Mouse (Mus musculus) monocyte, adult 2 months (primary cell): ENCODE data around the gene Hist2h4.
"Not testable (repeated sequence)": the region's sequence is repeated elsewhere in the genome, so short reads cannot be mapped to it uniquely, and the experiment has no call there.

Experiments used
- DNase-seq, 2 experiments: peaks; one replicate each; pipeline ENCODE4 v3.0.0; 2022; ENCODE audit warnings: low spot score in 2 of 2, low read depth in 1 of 2

The Hist2h4 gene

DNA sequence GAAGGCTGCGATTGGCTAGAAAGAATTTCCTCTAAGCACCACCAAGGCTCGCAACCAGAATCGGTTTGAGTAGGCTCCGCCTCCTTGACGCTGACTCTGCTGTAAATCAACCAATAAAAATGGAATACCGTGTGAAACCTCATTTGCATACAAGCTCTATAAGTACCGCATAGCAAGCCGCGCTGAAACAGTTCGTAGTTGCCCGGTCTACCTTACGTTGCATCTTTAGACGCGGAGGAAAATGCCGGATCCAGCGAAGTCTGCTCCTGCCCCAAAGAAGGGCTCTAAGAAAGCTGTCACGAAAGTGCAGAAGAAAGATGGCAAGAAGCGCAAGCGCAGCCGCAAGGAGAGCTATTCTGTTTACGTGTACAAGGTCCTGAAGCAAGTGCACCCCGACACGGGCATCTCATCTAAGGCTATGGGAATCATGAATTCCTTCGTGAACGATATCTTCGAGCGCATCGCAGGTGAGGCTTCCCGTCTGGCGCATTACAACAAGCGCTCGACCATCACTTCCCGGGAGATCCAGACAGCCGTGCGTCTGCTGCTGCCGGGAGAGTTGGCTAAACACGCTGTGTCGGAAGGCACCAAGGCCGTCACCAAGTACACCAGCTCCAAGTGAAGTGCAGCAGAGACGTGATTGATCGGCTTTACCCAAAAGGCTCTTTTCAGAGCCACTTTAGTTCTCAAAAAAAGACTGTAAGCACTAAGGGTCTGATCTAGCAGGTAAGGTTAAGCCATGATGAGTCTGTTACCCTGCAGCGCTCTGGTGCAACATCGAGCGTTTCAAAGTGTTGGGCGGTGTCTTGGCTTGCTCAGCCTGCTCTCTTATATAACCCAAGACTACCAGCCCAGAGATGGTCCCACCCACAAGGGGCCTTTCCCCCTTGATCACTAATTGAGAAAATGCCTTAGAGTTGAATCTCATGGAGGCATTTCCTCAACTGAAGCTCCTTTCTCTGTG is 6.7 kb upstream of the Hist2h4 start, which contains the start of gene Hist2h2bb:
TSS of gene Hist2h2bb (plus strand) at position 242 of the 964 bp plus-strand sequence.
- peak; percentile 77 to 84 for DNase-seq

DNA sequence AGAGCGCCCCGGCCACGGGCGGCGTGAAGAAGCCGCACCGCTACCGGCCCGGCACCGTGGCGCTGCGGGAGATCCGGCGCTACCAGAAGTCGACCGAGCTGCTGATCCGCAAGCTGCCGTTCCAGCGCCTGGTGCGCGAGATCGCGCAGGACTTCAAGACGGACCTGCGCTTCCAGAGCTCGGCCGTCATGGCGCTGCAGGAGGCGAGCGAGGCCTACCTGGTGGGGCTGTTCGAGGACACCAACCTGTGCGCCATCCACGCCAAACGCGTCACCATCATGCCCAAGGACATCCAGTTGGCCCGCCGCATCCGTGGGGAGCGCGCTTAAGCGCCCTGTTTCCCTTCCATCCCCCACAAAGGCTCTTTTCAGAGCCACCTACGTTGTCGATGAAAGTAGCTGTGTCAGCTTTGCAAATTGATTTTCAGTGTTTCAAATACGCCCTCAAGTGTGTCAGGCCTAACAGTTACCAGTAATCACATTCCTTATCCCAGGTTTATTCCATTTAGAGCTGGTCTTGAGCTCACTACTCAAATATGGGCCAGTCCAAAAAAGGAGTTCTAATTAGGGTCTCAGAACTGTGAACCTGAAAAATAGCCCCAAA is 5.8 kb upstream of the Hist2h4 start:
- not testable (repeated sequence) for DNase-seq

DNA sequence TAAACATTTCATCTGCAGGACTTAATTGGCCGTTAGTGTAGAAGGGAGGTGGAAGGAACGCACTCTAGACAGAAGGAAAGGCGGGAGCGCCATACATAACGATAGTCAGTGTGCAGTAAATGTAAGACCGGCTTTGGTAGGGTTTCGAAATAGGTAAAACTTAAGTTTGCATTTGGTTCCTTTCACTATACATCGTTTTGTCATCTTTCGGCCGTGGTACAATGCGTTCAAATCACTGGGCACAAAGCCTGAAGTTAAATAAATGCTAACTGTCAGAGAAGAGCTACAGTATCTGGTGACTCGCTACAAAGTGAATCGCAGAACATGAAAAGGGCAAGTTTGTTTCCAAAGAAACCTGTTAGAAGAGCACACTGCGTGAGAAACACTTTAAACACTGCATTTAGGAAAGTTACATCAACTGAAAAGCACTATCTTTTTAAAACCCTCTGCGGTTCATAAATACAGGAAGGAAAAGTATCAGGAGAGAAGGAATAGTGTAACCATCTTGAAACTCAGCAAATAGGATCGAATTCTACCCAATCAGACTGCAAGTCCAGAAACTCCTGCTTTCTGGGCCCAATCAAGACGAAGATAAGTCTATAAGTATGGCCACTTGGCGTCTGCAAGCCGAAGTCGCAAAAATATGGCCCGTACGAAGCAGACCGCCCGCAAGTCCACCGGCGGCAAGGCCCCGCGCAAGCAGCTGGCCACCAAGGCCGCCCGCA is 5.1 kb upstream of the Hist2h4 start, which contains the start of gene Hist2h3b:
TSS of gene Hist2h3b (plus strand) at position 604 of the 725 bp plus-strand sequence.
- DNase-seq = peak in 1 of 2 experiments; percentile 59

DNA sequence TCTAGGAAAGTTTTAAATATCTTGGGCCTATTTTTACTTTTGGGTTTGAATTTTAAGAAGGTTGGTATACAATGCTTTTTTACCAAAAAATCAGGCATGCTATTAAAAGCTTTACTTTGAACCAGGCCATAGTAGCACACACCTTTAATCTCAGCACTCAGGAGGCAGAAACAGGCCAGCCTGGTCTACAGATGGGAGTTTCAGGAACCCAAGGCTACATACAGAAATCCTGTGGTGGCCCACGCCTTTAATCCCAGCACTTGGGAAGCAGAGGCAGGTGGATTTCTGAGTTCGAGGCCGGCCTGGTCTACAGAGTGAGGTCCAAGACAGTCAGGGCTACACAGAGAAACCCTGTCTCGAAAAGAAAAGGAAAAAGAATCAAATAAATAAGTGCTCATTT is 4.4 kb upstream of the Hist2h4 start:
- no peak for DNase-seq

DNA sequence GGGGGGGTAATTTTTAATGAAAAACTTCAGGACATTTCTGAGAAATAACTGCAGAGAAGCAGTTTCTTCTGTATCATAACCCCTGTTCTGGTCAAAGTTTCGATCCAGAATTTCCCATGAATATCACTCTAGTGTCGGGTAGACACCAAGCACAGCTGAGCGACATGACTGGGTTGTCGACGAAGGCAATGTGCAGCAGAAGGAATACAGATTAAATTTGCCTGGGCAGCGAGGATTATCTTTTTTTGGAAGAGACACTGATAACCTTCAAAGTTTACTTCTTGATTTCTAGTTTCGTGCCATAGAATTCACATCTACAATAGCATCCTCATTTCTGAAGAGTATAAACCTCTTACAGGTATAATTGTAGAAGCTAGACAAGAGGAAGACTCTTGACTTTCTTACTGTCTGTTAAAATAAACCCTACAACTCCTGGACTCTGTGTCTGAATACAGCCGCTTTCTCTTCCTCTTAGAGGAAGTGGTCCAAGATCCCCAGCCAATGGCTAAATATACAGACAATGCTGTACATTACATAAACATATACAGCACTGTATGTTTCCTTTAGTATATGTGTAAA is 3.1 kb upstream of the Hist2h4 start:
- DNase-seq = no peak

DNA sequence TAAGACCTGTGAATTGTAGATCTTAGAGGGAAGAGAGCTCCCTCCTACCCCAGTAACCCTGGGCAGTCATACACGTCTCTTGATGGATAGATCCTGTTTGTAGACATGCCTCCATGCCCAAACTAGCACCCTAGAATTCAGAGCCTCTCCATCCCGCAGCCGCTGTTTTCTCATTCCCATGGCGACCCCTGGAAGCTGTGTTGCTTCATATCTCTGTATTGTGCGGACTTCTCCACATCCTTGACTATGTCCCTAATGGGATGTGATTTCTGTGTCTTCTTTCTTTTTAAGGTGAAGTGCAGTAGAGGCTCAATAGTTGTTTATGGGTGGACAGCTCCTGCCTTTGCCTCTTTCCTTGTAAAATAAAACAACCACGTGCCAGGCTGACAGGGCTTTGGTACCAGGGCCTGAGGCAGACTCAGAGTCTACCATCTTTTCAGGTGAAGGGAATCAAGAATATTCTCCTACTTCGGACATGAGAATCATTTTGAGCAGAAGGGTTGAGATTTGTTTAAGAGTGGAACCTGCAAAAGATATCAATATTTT is 1.4 kb upstream of the Hist2h4 start:
- DNase-seq = no peak

DNA sequence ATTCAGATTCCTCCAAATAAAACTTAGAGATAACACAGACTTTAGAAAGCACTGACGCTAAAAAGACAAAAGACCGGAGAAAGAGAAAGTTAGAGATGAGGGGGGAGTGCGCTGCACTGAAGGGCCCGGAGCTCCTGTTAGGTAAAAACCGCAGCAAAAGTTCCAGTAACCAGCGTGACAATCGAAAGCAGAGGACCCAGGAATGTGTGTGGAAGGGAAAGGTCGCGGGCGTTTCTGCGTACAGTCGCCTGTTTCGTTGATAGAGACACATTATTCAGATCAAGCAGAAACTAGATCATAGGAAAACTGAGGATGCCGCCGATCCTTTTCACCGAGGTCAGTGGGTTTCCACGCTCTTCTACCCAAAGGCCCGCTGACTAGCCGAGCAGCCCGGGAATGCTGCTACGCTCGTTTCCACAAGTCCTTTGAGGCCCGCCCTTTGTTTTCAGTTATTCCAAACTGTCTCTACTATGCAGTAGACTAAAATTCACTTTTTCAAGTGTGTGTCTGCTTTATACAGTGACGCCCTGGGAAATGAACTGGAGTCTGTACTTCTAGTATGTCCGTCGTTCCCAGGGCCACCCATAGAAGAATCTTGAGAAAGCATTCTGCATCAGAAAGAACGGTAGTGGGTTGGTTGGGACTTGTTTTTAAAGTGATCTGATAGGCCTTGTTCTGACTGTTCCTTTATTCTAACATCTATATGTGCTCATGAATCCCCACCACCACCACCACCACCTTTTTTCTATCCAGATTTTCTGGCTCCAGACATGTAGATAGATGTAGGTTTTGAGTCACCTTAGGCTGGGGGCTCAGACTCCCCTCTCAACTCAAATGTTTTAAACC is 670 bp upstream of the Hist2h4 start:
- DNase-seq = peak in 1 of 2 experiments; percentile 22

DNA sequence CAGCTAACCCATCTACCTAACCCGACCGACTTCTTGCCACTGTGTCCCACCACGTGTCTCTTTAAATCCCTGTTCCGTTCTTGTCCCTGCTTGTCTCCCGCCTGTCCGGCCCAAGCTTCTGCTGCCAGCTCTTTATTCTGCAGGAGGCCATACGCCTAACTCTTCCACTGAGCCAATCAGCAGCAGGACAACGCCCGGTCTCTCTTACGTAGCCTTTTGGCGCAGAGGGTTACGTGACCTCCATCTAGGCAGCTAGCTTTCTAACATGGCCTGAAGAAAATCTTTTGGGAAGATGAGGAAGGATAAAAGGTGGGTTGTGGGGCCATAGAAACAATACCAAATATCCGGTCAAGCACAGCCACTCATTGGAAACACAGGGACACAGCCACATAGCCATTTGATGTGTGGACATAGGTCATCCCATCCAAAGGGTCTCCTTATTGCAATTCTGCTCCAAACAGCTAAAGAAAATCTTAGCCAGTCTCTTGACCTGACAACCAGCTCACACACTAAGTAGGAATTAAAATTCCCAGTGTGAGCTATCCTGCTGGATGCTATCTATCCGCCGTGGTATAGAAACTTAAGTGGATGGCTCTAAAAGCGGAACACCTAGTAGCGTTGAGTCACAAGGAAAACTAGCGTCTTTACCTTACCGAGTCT is 765 bp downstream of the Hist2h4 start:
- DNase-seq = peak in 1 of 2 experiments; percentile 69

DNA sequence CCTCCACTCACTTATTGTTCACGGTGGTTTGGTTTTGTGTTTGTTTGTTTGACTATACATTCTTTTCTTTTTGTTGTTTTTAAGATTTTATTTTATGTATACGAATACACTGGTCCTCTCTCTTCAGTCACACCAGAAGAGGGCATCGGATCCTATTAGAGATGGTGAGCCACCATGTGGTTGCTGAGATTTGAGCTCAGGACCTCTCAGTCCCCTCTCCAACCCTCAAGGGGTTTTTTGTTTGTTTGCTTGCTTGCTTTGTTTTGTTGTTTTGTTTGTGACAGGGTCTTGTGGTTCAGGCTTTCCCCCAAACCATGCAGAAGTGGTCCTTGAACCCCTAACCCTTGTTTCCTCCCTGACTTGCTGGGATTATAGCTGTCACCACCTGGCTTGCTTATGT is 1.5 kb downstream of the Hist2h4 start:
- no peak for DNase-seq

DNA sequence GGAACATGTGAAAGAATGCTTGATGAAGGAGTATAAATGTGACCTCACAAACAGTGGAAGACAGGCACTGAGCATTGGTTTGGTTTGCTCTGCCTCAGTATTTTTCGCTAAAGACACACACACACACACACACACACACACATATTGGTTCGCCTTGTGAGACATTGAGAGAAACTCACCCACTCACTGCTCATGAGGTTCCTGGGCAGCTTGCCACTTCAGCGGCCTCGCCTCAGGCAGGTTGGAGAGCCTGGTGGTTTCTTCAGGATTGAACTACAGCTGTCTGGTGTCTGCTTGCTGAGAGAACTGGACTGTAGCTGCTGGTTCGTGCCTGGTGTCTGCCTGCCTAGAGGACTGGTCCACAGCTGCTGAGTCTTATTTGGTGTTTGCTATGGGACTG is 2.9 kb downstream of the Hist2h4 start:
- DNase-seq = no peak

DNA sequence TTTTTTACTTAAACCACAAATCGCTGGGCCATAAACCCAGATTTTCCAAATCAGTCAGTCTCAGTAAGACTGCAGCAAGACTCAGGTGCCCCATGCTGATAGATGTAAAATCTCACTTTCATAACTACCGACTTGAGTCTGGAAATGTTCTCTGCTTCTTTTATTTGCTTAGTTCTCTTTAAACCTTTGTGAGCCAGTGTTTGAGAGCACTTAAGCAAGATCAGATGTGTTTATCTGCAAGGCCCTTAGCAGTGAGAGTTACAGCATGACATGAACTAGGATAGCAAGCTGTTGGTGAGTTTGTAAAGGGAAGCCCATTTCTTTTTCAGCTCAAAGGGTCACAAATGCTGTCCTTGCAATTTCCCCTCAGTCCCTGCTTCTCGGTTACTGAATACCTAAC is 5.9 kb downstream of the Hist2h4 start:
- DNase-seq = no peak

DNA sequence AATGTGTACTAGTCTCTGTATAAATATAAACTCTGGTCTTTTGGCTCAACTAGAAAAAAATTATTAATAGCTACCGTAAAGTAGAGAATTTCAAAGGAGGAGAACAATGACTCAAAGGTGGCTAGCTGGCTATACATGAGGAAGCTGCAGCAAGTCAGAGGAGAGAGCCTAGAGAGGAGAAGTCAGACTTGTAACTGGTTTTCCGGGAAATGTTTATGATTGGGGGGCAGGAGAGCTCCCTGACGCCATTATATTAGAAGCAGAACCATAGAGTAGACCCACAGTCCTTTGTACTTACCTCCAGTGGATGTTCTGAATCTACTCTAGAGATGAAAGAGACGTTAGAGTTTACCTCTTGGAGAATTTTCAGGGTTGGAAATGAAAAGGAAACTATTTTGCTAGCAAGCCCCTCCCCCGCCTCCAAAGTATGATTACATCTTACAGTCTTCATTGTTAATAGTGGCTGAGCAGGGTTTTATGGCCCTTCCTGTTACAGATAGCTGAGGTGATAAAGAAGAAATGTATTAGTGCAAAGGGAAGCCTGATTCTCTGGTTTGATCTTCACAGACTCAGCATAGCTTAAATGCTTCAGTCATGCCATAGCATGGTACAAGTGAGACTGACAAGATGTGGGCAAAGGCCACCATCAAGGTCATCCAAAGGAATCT is 7.1 kb downstream of the Hist2h4 start:
- no peak for DNase-seq

DNA sequence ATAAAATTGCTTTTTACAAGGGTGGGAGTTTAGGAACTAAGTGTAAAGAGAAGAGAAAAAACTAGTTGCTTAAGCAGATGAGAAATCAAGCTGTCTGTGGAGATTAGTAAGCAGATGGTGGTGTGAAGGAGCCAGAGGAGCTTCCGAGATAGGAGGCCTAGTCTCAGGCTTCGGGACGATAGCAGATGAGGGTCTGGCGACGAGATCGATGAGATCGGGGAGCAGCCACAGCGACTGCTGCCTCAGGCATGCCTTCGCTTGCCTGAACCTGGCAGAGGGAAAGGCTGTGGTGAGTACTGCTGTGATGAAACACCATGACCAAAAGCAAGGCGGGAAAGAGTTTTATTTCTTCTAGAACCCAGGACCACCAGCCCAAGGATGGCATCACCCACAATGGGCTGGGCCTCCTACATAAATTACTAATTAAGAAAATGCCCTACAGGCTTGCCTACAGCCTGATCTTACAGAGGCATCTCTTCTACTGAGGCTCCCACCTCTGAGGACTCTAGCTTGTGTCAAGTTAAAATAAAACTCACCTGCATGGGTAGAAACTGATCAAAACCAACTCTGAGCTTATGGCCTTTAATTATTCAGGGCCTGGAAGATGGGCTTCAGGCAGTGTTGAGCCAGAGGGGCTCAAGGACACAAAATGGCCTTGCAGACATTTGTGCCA is 8.3 kb downstream of the Hist2h4 start:
- no peak for DNase-seq

DNA sequence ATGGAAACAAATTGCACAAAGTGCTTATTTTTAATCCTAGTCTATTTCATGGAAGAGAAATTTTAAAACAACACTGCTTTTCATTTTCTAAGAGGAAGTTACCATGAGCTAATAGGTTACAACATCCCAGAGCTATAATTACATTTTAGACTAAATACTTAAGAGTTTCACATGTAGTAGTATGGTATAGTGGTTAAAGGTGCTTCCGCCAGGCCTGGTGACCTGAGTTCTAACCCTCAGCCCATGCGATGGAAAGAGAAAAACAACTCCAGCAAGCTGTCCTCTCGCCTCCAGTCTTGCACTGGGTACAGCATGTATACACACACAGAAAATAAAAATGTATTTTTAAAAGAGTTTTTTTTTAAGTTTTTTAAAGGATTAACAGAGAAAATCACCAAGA is 11.3 kb downstream of the Hist2h4 start:
- no peak for DNase-seq

DNA sequence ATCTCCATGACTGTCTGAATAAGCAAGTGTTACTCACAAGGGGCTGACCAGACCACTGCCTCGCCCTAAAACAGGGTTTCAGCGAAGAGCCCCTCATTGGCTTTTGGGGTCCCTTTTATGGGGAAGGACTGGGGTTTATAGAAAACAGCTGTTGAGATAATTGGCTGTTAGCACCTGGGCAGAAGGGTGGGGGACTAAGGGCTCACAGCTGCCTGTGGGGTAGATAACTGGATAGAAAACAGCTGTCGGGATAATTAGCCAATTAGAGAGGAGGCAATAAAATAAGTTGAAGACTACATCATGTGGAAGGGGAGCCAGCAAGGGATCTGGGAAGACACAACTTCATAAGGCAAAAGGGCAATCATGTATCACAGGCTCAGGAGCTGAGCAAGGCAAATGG is 12.2 kb downstream of the Hist2h4 start:
- DNase-seq = no peak

DNA sequence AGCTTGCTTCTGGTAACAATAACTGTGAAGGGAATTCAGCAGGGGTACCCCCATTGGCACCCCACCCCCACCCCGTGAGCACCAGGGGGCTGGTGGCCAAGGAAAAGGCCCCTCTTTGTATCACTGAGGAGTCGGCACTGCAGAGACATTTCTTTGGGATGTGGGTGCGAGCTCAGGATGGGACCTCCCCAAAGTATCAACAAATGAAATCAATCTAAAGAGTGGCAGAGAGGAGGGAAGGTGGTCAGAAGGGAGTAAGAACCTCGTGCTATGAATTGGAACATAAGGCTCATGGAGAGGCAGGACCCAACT is 14.1 kb downstream of the Hist2h4 start:
- no peak for DNase-seq

DNA sequence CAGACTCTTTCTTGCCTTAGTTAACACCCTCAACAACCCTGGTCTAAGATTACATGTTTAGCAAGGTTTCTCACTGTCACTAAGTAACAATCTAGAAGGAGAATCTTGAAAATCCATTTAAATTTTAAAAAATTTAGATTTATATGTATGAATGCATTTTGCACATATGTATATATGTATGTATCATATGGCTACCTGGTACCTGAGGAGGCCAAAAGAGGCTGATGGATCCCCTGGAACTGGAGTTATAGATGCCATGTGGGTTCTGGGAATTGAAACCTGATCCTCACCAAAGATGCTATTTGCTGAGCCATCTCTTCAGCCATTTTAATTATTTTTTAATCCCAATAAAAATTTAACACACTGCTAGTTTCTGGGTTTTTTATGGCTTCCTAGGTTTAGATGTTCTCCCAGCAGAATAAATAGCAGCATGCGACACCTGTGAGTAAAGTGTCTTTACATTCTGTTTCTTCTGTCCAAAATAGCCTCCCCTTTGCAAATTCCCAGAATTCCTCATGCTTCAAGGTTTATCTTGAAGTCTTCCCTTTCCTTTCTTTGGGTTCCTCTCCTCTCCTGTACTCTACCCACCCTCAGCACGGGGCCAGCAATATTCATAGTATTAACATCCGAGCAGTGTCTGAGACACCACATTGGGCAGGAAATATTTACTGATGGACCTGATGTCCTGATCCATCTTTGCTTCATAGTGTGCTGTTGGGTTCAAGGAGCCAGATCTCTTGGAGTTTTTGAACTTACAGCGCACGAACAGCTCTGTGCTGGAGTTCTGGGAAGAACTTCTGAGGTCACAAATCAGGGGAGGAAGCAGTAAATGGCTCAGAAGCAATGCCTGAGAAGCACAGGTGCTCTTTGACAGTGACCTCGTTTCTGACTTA is 14.7 kb downstream of the Hist2h4 start:
- DNase-seq = no peak
